Mouse (Mus musculus) mouse trophoblast stem cell (cell line): ENCODE data around the gene Pcgf3.
"Not testable (repeated sequence)": the region's sequence is repeated elsewhere in the genome, so short reads cannot be mapped to it uniquely, and the experiment has no call there.

Experiments
- in situ Hi-C, 2 experiments: fragments of 300-500 bp; cut with MseI, MboI; formaldehyde crosslinking; loops; 2 replicates in 1 of 2; 3 replicates in 1 of 2; pipeline ENCODE4 v1.15.1; 2025

The Pcgf3 gene

DNA sequence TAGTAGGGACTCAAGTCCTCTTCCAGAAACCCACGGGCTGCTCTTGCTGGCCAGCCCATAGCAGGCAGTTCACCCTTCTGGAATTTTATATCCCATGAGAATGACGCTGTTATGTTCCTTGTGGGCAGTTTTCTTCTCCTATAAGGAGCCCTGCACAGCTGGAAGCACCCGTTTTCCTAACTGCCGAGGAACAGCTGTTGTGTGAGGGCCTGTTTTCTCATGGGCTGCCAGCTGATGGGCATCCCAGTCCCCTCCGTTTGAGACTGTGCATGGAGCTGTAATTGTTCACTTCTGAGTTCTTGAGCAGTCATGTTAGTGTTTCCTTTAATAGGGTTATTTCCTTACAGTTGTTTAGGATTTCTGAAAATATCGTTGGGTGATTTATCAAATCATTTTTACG is 8.6 kb downstream of the Pcgf3 start:
- in situ Hi-C loops = no loop called here

GRCm38 (mm10) chr5:108473737-108474136 is 12.7 kb downstream of the Pcgf3 start:
- in situ Hi-C loops = no loop called here

DNA sequence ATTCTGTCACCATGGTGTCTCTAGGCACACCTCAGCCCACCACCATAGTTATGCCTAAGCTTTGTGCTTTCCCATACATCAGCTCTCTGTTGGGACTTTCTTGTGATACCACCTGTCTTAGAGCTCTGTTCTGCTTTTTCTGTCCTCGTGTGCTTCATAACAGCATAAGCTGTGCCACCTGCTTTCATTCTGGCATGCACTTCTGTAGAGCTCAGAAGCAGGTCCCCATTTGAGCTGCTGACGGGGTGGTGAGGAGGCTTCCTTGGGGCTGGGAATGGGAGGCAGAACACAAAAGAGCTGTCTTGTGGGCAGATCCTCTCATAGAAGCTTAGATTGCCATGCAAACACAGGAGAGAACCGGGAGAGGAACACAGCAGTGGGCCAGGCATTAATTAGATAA is 14.9 kb downstream of the Pcgf3 start:
- in situ Hi-C loops = no loop called here

- in situ Hi-C loops = no loop called here
Observed at GRCm38 (mm10) chr5:108483006-108483405, 22.0 kb downstream of the Pcgf3 start.

DNA sequence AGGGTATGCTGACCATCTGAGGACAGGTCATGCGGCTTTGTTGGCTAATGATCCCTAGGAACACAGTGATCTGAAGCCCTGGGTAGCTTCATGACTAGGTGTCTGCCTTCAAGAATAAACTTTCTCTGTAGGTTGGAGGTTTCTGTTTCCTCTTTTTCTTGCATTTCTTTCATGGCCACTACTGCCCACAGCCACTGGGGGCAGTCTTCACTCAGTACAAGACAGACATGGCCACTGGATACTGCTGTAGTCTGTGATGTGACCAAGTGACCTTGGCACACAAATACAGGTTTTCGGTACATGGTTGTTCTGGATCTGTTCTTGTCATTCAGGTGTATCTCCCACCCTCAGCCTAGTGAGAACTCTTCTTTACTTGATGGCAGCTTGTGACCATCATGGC is 24.2 kb downstream of the Pcgf3 start:
- in situ Hi-C loops = no loop called here

DNA sequence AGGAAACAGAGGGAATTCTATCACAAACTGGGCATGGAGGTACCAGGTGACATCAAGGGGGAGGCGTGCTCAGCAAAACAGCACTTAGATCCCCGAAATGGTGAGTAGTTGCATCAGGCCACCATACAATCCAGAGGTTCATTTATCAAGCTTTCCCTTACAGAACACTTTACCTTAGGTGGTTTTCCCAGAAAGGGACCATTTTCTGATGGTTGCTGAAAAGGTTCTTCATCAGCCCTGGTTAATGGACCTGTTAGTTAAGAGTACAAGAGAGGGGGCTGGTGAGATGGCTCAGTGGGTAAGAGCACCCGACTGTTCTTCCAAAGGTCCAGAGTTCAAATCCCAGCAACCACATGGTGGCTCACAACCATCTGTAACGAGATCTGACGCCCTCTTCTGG is 25.1 kb downstream of the Pcgf3 start:
- in situ Hi-C loops = not testable (repeated sequence)

DNA sequence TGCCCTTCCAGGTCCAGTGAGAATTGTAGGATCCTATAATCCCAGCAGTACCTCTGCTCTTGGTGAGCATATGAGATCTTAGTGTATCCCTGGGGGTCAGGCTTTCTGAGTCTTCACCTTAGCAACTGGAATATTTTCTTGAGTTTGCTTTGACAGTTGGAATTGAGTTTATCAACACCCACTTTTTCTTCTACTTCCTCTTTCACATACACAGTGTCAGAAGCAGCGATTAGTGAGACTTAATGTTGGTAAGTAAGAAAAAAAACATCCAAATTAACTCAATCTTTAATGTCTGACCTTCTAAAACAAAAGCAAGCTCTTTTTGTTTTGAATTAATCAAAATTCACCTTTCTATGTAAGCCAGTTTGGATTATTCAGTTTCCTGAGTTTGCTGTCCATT is 40.5 kb downstream of the Pcgf3 start:
- in situ Hi-C loops = no loop called here

- in situ Hi-C loops = no loop called here
Observed at GRCm38 (mm10) chr5:108502286-108502685, 41.3 kb downstream of the Pcgf3 start.

DNA sequence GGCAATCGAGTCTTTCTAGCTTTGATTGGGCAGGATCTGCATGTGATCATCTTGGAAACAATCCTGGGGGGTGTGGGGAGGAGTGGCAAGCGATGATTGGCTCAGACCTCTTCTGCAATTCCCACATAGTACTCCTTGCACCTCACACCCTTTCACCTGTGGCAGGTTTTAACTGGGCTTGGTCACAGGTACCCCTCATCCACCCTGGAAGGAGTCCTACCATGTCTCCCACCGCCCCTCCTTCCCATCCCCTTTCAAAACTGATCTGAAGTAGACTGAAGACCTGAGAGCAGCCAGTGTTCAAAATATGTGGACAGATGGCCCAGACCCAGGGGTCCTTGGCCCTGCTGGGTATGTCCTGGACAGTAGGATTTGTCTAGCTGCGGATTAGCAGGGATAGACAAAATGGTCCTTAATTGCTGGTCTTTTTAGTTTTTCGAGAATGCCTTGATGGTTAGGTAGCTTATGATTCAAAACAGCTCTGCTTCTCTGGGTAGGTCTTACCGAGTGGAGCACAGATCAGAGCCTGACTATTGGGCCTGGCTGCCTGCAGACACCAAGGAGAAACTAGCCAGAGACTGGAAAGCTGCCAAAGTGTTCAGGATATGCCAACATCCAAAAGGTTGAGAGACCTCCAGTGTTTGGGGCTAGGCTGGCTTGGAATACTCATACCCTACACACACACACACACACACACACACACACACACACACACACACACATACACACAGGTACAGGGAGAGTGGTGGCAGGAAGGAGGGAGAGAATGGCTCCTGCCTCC is 54.7 kb downstream of the Pcgf3 start:
- in situ Hi-C loops = no loop called here

DNA sequence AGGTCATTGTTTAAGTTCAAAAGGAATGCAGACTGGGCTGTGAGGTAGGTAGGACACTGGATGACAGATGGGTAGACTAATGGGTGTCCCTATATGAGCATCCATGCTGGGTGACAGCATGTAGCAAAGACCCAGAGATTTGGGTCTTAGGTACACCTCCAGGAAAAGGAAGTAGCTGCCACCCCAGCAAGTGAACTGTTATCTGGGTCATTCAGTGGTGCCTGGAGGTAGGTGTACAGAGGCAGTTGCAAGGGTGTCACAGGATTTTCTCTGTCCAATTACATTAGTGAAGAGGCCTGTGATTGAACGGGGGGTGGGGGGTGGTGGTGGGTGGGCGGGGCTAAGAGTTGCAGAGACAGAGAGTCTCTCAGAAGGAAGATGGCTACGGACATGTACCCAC is 55.6 kb downstream of the Pcgf3 start:
- in situ Hi-C loops = no loop called here

DNA sequence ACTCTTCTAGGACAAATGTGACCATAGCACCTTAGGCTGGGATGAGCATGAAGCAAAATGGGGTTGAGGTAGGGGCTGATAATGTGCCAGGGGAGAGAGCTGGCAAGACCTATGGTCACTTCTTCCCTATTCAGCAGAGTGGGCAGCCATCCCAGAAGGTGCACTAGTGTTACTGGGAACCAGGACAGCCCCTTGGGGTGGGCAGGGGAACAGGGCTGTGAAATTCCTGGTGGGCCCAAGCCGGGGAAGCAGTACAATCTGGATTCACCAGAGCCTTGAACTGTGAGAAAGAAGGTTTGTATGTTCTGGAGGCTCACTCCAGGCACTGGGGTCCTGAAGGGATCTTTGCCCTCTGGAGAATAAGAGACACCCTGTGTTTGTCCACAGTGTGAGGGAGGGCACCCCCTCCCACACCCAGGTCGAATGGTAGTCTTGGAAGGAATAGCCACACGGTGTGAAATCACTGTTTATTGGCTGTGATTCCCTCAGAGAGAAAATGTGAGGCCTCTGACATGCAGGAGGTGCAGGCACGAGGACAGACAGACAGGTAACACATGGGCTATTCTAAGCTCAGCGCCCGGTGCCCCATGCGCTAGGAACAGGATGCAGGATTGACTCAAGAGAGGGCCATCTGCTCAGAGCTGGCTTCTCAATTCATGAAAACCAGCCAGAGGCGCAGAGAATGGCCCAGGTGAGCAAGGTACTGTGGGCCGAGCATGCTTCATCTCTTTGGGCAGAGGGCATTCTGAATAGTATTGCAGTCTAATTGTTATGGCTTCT is 57.3 kb downstream of the Pcgf3 start:
- in situ Hi-C loops = no loop called here

DNA sequence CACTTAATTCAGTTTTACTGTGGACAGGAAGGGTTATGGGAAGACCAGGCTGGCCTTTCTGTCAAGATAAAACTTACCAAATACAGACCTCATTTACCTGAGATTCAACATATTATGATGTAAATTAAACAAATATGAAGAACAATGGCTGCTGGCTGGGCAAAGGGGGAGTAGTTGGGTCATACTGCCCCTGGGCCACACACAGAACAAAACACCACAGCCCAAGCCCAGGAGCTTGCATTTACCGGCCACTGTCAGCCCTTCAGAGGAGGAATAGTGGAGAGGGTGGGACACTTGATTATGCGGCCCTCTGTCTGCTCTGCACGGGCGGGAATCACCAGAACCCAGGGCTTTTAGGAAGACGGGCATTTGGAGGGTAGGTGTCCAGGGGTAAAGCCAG is 57.9 kb downstream of the Pcgf3 start:
- in situ Hi-C loops = no loop called here

DNA sequence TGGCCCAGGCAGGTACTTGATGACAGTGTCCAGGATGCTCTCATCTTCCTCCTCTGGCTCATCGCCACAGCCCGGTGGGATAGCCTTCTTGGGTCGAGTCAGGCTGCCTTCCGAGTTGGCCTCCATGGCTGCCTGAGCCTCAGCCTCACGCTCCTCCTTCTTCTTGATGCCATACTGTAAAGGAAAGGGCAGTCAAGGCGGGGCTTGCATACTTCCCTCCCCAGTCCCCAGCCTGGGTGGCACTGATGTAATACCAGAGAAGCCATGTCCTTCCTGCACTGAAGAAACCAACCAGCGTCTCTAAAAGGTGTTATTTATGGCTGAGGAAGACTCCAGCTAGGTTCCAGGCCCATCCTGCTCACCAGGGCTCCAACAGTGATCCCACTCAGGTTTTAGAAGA is 59.1 kb downstream of the Pcgf3 start:
- in situ Hi-C loops = no loop called here

- in situ Hi-C loops = no loop called here
Observed at GRCm38 (mm10) chr5:108521016-108521415, 60.0 kb downstream of the Pcgf3 start.

DNA sequence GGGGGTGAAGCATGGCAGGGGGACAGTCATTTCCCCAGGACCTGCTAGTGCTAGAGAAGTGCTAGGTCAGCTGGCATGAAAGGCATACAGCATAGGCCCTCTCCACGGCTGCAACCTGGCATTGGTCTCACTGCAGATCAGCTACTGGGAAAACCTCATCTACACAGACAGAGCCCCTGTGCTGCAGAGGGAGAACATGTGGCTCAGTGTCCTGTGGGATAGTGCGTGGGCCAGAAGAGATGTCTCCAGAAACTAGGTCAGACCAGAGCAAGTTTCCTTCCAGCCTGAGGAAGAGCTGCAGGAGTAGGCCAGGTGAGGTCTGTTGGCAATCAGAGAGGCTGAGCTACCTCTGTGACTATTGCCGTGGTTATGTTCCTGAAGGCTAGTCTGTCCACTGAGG is 60.9 kb downstream of the Pcgf3 start:
- in situ Hi-C loops = no loop called here

- in situ Hi-C loops = no loop called here
Observed at GRCm38 (mm10) chr5:108522597-108522996, 61.6 kb downstream of the Pcgf3 start.

- in situ Hi-C loops = no loop called here
Observed at GRCm38 (mm10) chr5:108534188-108534587, 73.2 kb downstream of the Pcgf3 start.

DNA sequence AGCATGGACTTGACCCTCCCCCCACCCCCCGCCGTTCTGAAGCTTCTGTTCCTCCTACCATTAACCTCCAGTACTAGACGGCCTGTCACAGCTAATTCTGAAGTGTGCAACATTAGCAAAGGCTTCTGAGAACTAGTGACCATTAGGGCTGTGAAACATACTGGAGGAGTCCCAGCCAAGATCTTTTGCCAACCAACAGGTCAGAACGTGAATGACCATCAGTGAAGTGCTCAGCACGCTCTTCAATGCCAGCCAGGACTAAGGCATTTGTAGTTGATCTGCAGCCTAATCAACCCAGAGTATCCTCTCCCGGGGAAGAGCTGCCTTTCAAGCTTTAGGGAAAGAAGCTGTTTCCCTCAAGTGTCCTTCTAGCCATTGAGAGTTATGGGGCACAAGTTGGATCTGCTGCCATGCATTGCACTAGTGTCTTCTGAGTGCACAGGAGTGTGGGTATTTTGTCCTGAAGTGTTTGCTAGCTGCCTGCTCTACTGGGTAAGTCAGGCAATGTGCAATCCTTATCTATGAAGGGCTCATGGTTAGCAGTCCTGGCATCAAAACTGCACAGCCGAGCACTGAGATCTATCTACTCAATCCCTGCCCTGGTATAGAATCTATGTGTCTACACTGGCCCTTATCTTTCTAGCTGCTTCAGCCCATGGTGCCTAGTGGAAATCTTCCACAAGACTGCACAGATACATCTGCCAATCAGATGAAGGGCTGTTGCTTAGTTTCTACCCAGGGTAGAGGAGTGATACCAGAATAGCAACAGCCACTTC is 82.7 kb downstream of the Pcgf3 start:
- in situ Hi-C loops = no loop called here

DNA sequence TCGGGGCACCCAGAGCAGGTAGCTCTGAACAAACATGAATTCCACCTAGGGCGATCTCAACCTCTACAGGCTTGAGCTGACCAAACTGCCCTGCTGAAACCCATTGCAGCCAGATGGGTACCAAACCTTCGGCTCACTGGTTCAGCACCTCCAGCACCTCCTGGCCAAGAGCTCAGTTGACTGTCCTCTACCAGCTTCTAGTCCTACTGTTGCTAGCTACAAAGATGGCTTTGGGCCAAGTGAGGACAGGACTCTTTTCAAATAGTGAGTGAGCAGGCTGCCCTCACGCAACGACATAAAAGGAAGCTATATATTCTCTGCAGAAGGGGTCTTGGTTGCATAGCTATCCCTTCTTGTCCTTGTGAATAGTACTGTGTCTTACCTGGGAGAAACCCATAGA is 86.6 kb downstream of the Pcgf3 start:
- in situ Hi-C loops = no loop called here

GRCm38 (mm10) chr5:108549137-108549488 is 88.1 kb downstream of the Pcgf3 start:
- in situ Hi-C loops = no loop called here

DNA sequence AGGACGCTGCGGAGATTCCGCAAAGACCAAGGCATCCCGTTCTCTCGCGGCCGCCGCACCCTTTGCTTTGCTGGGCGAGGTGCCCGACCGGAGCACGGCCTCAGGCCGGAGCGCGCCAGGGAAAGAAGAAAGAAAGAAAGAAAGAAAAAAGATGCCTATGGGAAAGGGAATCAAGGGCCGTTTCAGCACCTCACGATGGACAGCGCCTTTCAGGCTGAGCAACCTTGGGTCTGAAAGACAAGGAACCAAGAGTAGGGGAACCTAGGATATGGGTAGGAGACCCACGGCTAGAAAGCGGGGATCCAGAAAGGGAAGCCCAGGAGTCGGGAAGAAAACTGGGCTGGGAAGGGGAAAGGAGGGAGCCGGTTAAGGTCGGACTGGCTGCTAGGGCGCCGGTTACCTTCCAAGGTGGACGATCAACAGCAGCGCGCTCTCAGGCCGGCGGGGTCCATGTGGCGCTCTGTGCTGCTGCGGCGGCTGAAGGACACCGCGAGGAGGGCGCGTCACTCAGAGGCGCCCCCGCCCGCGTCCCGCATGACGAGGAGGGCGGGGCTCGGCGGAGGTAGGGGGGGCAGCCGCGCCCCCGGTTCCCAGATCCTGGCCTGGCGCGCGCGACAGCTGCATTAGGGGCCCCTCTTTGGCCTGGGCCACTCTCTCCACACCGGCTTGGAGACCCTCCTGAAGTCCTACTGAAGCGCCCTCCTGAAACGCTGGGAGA is 88.6 kb downstream of the Pcgf3 start, which contains the start of gene Cplx1:
Gene Cplx1, minus strand, starts transcription at position 536 of the 718 bp plus-strand sequence.
- in situ Hi-C loops = no loop called here

- in situ Hi-C loops = no loop called here
Observed at GRCm38 (mm10) chr5:108550207-108550594, 89.2 kb downstream of the Pcgf3 start.
